Mouse (Mus musculus): ENCODE data around the gene Cd160.

- TF ChIP-seq CTCF (IDR thresholded peaks at IDR 0.05; ENCODE audit: control insufficient read depth, insufficient read depth, insufficient replicate concordance, low read depth, low read length) (no peak), POLR2A (IDR thresholded peaks at IDR 0.05; ENCODE audit: control insufficient read depth, low read depth, low read length) (no peak)
These were observed 43.4 kb upstream of the Cd160 start for GRCm38 (mm10) chr3:96872501-96872900.
